In genomic region chr1:191172487-191172886, GRCm38 (mm10) we compare ENCODE assay signal across 9 mouse cellular contexts. TPM values are rescaled to one million over a fixed set of nuclear protein-coding genes. Genes with fewer than 3 reads are reported as not detected.
DNase-seq lines count a peak whose midpoint lies in the region.
"Had no signal": no experiment of that assay in that cellular context is flagged by ENCODE, and none has a peak within 500 bp of the region (broad histone marks: within the 10 kb centered on the region; RNA-seq: fewer than 3 reads in every experiment).

No protein-coding gene starts in this region.

- H3K4me1 ChIP-seq in heart, embryonic 10.5 days, result peaks cover 11% of the 10 kb centered on the region
- H3K4me1 ChIP-seq: lung, embryonic 15.5 days had no signal

- H3K4me3 ChIP-seq in heart, embryonic 10.5 days, result no peak overlapping the region
- H3K4me3 ChIP-seq: lung, embryonic 15.5 days had no signal

- intact Hi-C loops in heart, postnatal 10 days (cut with DNase I), result loop anchor here (5.0 kb wide), 1 partner anchor 75 kb away; the partner anchor contains the start of gene Batf3

- H3K27ac ChIP-seq in heart, embryonic 10.5 days, result no peak overlapping the region
- H3K27ac ChIP-seq: lung, embryonic 15.5 days had no signal

- no peaks in the 10 kb centered on the region for H3K27me3 ChIP-seq in heart, embryonic 10.5 days (ENCODE audit: insufficient read depth, poor library complexity, severe bottlenecking)
- H3K27me3 ChIP-seq: lung, embryonic 15.5 days had no signal

- peaks cover 40% of the 10 kb centered on the region; the same call in 1 of the 2 replicates for H3K36me3 ChIP-seq in heart, embryonic 10.5 days
- H3K36me3 ChIP-seq: lung, embryonic 15.5 days had no signal

- H3K9me3 ChIP-seq in heart, embryonic 10.5 days, result no peaks in the 10 kb centered on the region
- H3K9me3 ChIP-seq: lung, embryonic 15.5 days had no signal

- WGBS in heart, embryonic 10.5 days, result 15% methylated on average over 6 of the region's 6 CpGs

- peak; percentile 43 to 45 for DNase-seq in heart, postnatal 10 days
- DNase-seq in heart, embryonic 10.5 days (ENCODE audit: low spot score), result no peak
- DNase-seq in 3T3-L1 (ENCODE audit: low read depth, low spot score) (peak; percentile 73), ZHBTc4 (ENCODE audit: low read depth, low spot score) (peak; percentile 59)
- peak; percentile 35 for DNase-seq in layer of hippocampus, adult 9-11 months
- DNase-seq in right cerebral cortex, postnatal 25 days, result peak; percentile 59
- DNase-seq in thymus, postnatal 36 days, result no peak
- no peak for DNase-seq in adrenal gland, adult 2 months

RNA-seq across cellular contexts. Expression of gene Fam71a, which starts 7.9 kb away (rescaled TPM):
- total RNA-seq in heart, postnatal 10 days (2021), result not detected
- not detected in 2 replicates for polyA plus RNA-seq in heart, embryonic 10.5 days (2016; fragmentation: Nextera tagmentation; extraction: Ambion mirVana)
- not detected for total RNA-seq in adrenal gland, adult 2 months (2021)
- not detected in 2 replicates for polyA plus RNA-seq in adrenal gland, adult 2 months (2012; rRNA removed)
- polyA plus RNA-seq: lung, embryonic 15.5 days had no signal

RNA-seq across cellular contexts. Expression of gene Atf3, which starts 45.4 kb away (rescaled TPM):
- 1 to 10 TPM; 5.3 to 5.6 TPM for total RNA-seq in heart, postnatal 10 days (2021)
- polyA plus RNA-seq in heart, embryonic 10.5 days (2016; fragmentation: Nextera tagmentation; extraction: Ambion mirVana), result 8.0 and 13.5 TPM in 2 replicates
- total RNA-seq in adrenal gland, adult 2 months (2021), result 1 to 10 TPM; 3.0 to 3.6 TPM
- 1.1 and 2.8 TPM in 2 replicates for polyA plus RNA-seq in adrenal gland, adult 2 months (2012; rRNA removed)

Comparison
In these comparisons a context has a peak if more than half of its experiments do, and no peak if none do; other contexts are left out.
1. DNase-seq: peak in heart, postnatal 10 days (2 of 2), 3T3-L1 (single experiment), ZHBTc4 (single experiment), layer of hippocampus, adult 9-11 months (single experiment) and right cerebral cortex, postnatal 25 days (single experiment); none in heart, embryonic 10.5 days (single experiment), thymus, postnatal 36 days (0 of 2) and adrenal gland, adult 2 months (single experiment).